Mouse (Mus musculus) lung, postnatal 0 days (tissue): ENCODE results near the gene Fam160a2.

Experiments
- CTCF ChIP-seq: IDR thresholded peaks from 2 replicates; pipeline ENCODE4 v1.5.1; 2016; ENCODE audit warnings: antibody characterized with exemption, mild to moderate bottlenecking
- EP300 ChIP-seq: IDR thresholded peaks from 2 replicates; pipeline ENCODE4 v1.6.1; 2016; ENCODE audit warnings: antibody characterized with exemption, mild to moderate bottlenecking, control low read depth

DNA sequence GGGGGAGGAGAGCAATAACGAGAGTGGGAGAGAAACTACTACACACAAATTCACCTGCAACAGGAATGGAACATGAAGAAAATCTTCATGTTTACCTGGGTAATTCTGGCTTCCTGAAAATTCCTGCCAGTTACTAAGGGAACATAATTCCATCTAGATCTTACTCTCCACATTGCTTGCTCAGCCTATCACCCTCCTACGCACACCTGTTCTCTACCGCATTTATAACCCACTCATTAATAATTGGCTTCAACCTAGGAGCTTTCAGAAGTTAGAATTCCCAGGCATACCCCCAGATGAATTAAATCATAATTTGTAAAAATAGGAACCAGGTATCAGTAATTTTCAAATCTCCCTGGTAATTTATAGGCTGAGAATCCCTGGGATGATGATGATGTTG lies 25.9 kb downstream of the Fam160a2 start:
- TF ChIP-seq CTCF (no peak), EP300 (no peak)
